Mouse (Mus musculus): ENCODE measurements at regions not wholly inside any gene's neighbourhood (a gene's known extent, or its start where the extent isn't known, plus 50 kb on each side); places are given as distances from the start of the nearest gene placed in this dataset.

DNA sequence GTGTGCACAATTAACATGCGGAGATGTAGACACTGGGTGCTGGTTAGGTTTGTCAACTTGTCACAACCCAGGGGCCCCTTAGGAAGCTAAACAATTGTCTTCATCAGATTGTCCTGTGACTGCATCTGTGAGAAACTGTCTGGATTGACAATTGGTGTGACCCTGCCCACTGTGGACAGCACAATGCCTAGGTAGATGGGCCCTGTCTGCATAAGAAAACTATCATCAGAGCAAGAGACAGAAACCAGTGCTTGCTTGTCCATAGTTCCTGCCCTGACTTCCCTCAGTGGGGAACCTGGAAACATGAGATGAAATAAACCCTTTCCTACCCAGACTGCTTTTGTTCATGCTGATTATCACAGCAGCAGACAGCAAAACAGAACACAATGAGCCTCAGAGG is 63.5 kb upstream of the Tyw5 start:
- no peak for DNase-seq (ENCODE audit: low spot score in 2 of 2)

DNA sequence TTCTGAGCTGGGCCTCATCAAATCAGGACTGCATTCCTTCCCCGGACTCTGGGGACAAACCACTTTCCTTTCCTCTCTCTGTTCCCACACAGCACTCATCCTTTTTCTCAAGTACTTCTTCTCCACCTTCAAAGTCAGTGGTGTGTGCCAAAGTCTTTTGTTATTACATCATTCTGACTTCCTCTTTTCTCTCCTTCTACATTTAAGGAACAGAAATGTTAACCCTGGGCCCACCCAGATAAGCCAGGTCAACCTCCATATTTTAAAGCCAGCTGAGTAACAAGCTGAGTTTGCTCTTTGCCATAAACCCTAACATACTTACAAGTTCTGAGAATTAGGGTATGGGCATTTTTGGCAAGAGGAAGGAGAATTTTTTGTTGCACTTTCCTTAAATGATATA is 65.3 kb upstream of the Tyw5 start:
- no peak for DNase-seq (ENCODE audit: low spot score in 2 of 2)

DNA sequence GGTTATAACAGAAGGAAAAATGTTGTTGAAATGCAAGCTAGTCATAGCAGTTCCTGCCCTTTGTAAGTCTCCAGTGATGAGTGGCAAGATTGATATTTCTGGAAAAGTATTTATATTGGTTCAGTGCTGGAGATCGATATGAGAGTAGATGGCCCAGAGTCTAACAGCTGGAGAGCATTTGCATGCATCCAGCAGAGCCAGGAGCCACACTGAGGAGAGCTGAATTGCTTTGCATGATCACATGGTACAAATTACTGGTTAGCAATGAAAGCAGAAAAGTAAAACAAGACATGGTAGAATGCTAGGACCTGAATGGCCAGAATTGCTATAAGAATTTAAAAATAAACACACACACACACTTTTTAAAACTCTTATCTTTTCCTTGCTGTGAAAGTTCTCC is 70.8 kb upstream of the Tyw5 start:
- DNase-seq (ENCODE audit: low spot score in 2 of 2), result no peak

DNA sequence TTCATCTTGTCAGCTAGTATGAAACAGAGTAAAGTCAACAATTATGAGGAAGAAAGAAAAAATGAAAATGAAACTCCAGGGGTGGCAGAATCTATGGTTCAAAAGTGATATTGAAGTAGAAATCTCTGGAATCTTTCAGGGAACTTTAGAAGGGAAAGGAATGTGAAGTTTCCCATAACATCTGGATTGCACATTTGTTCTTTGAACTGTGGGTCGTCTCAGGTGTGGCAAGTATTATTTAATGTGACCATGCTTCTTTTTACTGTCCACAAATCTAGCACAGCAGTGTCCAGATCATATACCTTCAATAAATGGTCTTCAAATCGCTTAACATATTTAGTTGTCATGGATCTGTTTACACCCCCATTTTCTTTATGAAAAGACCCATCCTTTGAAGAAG is 71.2 kb upstream of the Tyw5 start:
- DNase-seq (ENCODE audit: low spot score in 2 of 2), result no peak

DNA sequence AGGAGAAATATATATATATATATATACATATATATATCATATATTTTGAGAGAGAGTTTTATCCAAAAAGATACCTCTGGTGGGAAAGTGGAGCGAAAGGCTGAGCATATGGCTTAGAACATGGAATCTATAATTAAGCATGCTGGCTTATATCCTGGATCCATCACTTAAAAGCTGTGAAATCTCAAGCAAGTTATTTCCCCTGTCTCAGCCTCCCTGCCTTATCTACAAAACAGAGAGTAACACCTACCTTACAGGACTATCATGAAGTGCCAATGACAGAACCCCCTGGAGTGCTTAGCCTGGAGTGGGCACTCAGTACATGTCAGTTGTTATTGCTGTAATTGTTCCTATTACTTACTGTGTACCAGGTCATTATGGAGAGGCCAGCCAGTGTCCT is 71.9 kb upstream of the Tyw5 start:
- DNase-seq (ENCODE audit: low spot score in 2 of 2), result no peak

DNA sequence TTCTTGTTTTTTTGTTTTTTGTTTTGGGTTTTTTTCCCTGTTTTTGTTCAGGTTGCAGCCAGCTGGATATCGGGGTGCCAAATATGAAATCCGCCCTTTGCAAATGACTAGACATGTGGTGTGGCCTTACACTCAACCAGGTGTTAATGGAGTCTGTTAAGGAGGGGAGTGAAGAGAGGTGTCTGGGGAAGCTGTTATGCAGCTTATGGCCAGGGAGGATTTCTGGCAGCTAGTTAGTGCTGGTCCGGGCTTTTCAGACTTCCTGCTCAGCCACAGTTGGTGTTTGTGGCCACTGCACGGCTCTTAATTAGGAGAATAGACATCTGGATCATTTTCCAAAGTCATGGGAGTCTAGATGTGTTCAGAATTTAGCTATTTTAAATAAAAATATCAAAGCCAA is 72.7 kb upstream of the Tyw5 start:
- no peak for DNase-seq (ENCODE audit: low spot score in 2 of 2)

DNA sequence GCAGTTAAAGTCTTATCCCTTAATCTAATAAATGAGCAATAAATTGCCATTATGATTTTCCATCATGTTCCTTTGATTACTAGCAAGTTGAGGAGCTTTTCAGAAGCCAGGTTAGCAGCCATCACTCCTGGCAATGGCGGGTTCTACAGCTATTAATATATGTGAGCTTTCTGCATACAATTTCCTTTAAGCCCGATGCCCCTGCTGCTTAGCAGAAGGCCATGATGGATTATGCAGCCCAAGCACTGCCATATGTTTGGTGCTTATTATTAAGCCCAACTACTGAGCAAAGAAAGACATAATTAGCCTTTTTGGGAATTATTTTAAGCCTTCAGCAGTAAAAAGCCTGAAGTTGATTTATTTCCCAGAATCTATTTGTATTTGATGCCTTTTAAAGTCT is 82.3 kb upstream of the Tyw5 start:
- DNase-seq (ENCODE audit: low spot score in 2 of 2), result no peak

DNA sequence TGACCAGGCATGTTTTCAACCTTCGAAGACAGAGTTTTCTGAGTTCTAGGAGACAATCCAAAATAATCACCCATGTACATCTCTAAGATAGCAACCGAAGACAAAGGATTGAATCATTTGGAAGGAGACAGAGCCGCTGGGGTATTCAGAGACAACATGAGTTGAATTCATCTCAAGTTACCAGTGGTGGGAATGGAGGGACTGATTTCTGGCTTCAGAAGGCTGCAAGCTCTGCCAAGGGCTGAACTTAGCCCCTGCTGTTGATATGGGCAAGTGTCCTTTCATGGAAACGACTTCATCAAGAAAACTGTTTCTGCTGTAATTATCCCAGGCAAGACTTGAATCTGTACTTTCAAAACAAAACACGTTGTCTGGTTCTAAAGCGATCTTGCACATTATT is 82.7 kb upstream of the Tyw5 start:
- no peak for DNase-seq (ENCODE audit: low spot score in 2 of 2)

DNA sequence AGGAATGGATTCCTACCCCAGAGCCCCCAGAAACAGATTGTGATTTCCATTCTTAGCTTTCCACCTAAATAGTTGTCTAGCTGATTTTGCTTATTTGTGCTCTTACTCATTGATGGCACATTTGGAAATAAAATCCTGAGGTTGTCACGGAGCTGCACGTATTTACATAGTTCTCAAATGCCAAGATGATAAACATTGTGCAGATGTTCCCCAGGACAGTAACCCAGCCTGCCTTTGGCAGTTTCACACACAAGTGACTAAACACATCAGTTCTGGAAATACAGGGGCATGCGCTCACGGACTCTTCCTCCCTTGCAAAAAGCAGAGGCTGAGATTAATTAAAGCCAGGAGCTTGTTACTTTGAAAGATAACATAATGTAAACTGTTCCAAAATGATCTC is 83.1 kb upstream of the Tyw5 start:
- no peak for DNase-seq (ENCODE audit: low spot score in 2 of 2)

DNA sequence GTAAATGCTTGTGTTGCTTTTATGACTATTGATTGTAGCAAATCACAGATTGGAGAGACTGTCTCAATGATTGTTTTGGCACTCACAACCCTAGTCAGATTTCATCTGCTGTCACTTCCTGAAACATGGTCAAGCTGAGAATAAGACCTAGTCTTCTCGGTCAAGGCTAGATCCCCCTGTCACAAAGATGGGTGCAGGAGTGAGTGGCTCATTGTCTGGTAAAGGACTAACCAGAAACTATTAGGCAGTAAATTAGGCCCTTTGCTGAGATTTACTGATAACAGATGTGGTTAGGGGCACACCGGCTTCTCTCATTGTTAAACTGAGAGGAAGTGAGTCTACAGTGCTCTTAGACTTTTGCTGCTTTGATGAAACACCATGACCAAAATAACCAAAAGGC is 85.8 kb upstream of the Tyw5 start:
- DNase-seq (ENCODE audit: low spot score in 2 of 2), result no peak

DNA sequence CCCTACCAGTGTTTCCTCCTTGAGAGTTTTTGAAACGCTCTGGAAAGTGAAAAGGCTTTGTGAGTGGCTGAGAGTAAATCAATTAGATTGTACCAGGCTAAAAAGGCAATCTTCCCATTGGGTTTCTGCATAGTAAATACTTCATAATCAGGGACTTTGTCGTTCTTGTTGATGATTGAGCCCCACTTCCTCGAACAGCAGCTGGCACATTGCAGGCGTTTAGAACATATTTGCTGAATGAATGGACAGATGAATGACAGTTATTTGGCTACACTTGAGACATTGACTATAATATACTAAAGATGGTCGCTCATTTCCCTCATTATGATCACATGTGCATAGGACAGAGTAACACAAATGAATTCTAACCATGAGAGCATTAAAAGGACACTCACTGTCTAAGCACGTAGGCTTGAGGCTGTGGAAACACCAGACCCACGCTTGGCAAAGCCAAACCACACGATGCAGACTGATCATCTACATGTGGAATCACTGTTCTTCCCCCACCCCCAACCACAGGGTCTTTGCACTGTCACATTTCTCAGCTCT is 90.7 kb upstream of the Tyw5 start:
- DNase-seq (ENCODE audit: low spot score in 2 of 2), result no peak

DNA sequence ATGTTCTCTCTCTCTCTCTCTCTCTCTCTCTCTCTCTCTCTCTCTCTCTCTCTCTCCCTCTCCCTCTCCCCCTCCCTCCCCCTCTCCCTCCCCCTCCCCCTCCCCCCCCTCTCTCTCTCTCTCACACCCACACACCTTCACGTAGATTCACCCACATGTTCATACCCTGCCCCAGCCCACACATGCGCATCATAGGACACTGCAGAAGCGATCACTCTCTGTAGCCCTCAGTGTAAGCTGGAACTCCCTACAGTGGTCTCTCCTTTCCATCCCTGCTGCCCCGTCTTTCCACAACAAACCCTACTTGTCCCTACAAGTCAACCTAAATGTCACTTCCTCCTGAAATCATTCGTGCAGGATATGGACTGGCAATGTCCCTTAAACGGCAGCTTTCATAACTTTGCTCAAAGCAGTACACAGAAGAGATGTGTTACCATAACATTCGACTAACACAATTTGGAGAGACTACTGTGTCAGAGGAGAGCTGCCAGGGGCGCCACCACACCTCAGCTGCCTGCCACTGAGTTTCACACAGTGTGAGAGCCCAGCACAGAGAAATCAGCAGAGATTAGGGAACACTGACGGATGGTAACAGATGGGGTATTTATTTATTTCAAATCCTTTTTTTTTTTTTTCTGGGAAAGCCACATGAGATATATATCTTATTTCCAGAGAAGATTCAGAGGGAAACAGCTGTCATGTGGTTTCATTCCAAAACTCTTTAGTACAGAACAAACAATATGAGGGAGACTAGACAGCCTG is 103.6 kb upstream of the Tyw5 start:
- peak in 1 of 2 experiments; percentile 5 for DNase-seq (ENCODE audit: low spot score in 2 of 2)

DNA sequence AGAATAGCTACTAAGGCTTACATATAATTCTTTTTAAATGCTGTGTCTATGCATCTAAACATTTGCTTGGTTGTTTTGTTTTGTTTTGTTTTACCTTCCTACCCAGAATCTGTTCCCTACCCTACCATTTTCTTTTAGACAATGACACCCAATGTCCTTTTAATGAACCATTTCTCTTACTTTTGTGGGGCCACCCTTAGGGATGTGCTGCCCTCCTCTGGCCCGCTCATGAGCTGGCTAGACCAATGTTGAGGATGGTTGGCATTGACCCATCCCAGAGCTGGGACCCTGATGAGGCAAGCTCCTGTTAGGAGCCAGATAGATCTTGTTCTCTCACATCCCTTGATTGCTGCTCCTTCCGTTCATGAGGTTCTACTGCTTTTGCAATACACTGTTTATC is 105.0 kb upstream of the Tyw5 start:
- no peak for DNase-seq (ENCODE audit: low spot score in 2 of 2)

DNA sequence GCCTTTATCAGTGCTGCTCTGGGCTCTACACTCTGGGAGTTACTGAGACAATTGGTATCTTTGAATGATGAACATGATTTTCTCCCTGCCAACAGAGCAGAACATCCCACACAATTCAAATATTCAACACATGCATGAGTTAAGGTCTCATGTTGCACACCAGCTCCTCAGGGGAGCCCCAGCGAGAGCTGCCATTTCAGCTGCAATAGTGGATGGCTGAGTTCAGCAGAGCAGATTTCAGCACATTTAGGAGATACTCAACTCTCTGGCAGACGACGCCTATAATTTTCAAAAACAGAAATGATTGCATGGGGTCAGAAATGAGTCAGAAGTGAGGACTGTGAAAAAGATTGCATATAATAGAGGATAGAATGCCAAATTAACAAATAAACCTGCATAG is 105.6 kb upstream of the Tyw5 start:
- DNase-seq (ENCODE audit: low spot score in 2 of 2), result no peak

DNA sequence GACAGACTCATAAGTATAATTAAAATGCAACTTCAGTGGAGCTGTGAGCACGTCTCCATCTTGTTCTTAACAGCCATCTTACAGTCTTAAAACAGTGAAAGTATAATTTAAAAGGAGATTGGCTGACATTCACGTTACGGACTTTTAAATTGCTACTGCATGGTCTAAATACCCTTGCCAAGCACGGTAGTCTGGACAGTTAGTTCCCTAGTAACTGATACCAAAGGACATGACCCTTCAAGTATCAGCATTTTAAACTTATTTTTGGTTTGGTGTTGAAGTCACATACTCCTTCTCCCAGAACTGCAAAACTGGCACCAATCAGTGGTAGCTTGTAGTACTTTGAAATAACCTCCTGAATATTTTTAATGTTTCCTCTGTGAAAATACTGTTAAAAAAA is 119.1 kb upstream of the Tyw5 start:
- no peak for DNase-seq (ENCODE audit: low spot score in 2 of 2)

DNA sequence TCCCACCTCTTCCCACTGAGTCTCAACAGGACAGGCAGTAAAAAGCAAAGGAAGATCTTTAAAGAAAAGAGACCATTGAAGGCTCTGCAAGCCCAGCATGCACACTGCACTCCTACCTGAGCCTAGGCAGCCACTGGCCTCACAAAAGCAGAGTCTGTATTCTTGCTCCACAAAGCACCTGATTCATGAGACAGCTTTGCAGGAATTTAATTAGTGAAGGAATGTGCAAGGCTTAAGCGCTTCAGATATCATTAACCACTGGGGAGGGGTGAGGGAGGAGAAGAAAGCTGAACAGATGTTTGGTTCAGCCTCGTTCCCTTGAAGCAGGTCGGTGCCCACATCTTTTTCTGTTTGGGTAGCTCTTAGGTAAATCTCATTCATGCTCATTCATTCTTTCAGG is 121.8 kb upstream of the Tyw5 start:
- no peak for DNase-seq (ENCODE audit: low spot score in 2 of 2)

DNA sequence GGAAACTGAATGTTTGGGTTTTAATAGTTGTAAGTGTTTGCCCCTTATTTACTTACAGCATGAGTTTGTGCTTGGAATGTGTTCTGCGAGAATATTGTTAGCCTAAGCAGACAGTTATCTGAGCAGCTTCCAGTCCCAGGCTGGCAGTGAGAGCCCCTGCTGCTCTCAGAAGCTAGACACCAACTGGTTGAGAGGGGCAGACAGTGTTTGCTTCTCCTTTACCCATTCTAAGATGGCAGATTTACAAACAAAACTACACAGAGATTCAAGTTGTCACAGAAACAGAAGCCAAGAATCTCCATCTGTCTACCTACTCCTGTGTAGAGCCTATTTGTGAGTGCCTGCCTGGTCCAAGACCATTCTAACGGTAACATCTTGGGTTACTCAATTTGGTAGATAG is 122.4 kb upstream of the Tyw5 start:
- DNase-seq (ENCODE audit: low spot score in 2 of 2), result no peak

DNA sequence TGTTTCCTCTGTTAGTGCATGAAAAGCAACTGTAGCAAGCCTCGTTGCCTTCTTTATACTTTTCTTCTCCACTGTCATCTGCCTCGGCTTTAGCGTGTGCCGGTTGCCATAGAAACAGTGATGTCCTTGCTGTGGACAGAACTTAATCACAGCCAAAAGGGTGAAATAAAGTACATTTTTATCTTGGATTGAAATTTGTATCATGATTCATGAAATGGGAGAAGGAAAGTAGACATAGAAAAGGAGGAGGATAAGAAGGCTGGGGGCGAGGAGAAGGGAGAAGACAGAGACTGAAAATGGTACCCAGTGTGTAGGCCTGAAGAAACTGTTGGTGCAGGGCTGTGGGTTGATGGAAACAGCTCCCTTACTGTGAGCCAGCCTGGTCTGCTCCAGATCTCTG is 130.5 kb upstream of the Tyw5 start:
- DNase-seq (ENCODE audit: low spot score in 2 of 2), result peak in 1 of 2 experiments; percentile 52

DNA sequence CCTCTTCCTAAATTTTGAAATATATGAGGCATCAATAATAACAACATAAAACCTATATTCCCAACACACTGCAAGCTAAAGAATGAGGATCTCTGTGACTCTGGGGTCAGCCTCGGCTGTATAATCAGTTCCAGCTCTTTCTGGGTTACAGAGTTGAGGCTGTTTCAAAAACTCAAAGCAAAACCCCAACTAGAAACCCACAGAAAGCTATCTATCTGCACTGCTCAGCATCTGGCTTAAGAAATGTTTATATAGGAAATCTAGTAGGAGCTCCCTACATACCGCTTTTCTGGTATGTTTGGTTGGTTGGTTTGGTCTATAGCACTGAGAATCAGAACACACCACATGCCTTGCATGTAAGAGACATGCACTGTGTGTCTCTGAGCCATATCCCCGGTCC is 137.8 kb upstream of the Tyw5 start:
- DNase-seq (ENCODE audit: low spot score in 2 of 2), result no peak

DNA sequence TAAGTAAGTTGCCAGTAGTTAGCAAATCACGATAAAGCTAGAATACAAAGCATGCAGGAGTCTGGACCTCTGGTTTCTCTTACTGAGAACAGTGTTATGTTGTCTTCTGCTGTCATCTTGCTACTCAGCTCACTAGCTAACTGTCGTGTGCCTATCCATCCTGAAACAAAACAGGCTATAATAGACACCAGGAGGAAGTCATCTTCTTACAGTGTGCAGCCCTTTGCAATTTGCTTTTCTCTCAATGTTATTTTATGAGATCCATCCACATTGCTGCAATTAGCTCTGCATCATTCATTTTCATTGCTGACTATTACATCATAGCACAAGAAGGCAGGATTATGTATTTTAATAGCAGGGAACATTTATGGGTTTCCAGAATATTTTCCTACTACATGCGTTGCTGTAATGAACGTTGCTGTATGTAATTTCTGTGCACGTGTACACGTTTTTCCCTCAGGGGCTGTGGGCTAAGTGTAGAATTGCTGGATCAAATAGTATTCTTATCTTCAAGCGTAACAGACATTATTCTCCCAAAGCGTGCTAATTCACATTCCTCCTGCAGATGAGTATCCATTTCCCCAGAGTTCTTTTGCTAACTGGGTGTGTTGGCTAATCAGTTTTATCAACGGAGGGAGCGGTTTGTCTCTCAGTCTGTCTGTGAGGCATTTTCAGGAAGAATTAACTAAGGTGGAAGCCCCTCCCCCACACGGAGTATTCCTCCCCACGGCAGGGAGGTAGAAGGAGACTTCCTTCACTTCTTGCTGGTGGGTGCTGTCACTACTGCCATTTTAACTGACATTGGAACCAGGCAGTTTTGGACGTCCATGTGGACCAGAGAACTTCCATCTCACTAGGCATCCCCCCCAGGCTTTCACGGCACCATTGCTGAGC is 139.1 kb upstream of the Tyw5 start:
- DNase-seq (ENCODE audit: low spot score in 2 of 2), result no peak

DNA sequence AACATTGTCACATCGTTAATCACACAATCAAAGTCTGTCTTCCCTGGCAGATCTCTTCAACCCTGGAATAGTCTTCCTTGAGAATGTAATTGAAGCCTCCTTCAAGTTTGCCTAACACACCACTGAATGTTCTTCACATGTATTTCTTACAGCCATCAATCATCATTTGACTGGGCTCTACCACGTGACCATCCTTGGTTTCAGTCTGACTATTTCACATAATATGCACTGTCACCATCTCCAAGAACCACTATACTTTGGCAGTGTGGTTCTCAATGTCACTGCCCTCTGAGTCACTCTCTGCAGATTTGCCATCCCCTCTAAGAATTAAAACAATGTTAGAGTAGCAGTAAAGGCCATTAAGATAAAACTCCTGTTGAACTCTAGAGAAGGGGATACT is 154.6 kb upstream of the Tyw5 start:
- no peak for DNase-seq (ENCODE audit: low spot score in 2 of 2)

DNA sequence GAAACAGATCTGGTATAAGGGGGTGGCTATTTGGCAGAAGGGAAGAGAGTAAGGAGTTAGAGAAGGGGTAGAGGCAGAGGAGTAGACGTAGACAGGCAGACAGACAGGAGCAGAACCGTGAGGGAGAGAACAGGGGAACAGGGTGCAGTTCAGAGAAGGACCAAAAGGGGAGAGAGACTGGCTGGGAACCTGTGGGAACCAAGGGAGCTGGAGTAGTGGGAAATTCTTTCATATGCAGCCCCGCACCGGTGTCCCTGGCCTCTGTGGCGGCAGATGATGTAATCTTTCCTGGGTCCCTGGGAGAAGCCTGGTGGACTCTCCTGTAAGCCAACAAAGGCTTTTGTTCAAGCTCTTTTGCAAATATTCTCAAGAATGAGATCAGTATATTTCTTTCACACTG is 157.8 kb upstream of the Tyw5 start:
- DNase-seq (ENCODE audit: low spot score in 2 of 2), result no peak

DNA sequence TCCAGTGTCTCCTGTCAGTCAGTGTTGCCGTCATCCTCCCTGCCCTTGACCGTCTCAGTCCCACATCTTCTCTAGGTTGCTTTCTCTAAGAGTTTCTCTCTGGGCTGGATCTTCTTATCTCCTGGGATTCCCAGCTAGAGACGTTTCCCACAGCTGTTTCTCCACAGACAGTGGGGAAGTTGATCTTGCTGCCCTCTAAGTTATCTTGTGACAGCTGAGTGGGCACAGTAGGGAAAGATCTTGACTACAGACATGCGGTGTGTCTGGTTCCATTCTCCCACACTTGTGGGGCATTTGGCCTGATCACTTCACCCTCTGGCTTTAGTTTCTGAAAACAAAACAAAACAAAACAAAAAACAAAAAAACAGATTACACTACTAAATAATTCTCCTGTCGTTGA is 165.2 kb upstream of the Tyw5 start:
- no peak for DNase-seq (ENCODE audit: low spot score in 2 of 2)

Measured in left cerebral cortex, adult 9 months (tissue).